Mouse (Mus musculus): ENCODE data around the gene Tekt4.

DNA sequence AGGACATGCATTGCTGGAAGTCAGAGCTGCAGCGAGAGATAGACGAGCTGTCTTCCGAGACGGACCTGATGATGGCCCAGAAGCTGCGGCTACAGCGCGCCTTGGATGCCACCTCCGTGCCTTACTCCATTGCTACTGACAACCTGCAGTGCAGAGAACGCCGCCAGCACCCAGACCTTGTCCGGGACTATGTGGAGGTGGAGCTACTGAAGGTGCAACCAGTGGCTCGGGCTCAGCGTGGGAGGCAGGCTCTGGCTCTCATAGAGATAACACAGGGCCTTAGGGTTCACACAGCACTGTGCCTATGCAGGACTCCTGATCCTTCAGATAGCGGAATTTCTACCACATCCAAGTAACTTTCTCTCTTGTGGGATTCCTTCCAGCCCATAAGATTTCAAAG lies 17.6 kb downstream of the Tekt4 start:
- TF ChIP-seq CTCF (IDR thresholded peaks at IDR 0.05; ENCODE audit: low read depth, low read length) (no peak), POLR2A (IDR thresholded peaks at IDR 0.05; ENCODE audit: extremely low read depth, insufficient read depth, low read length) (no peak)

All from liver, adult 2 months (tissue).